Mouse (Mus musculus): ENCODE results near the gene Hoxd10.
A peak's percentile ranks its signal among the peaks of the same experiment; 100 is the strongest.

The Hoxd10 gene

GRCm38 (mm10) chr2:74730331-74730730, 38.6 kb downstream of the Hoxd10 start:
- no peak for DNase-seq (ENCODE audit: low read depth, low spot score)

GRCm38 (mm10) chr2:74731055-74731454, 39.3 kb downstream of the Hoxd10 start:
- no peak for DNase-seq (ENCODE audit: low read depth, low spot score)

GRCm38 (mm10) chr2:74731799-74732512, 40.2 kb downstream of the Hoxd10 start:
- no peak for DNase-seq (ENCODE audit: low read depth, low spot score)

DNA sequence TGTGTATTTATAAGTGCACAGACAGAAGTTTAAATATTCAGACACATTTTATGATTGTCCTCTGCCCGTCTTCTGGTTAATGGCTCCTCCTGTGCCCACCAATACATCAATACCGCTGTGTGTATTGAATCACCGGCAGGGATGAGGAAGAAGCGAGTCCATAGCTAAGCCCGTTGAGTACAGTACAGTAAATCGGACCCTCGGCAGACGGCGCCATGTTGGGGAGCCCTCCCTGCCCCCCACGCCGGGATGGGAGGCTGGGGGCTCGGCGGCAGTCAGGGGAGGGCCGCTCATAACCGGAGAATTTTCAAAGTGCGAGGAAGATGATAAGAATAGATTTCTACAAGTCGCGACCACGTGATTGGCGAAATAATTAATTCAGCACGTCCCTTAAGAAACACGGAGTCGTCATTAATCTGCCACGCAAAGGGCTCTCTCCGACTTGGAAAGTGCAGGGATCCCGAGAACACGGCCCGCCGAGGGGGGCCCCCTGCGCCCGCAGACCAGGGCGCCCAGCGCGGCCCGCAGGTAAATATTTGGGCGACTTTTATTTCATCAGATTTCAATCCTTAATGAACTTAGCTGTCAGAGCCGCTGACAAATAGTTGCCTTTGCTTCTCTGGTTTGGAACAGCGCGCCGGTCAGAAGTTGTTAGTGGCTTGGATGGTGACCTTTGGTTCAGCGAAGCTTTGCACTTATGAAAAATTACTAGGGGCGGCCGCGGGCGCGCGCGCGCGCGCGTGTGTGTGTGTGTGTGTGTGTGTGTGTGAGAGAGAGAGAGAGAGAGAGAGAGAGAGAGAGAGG, 41.0 kb downstream of the Hoxd10 start:
- DNase-seq (ENCODE audit: low read depth, low spot score): no peak

- DNase-seq (ENCODE audit: low read depth, low spot score): peak; percentile 87
These were observed 41.6 kb downstream of the Hoxd10 start for GRCm38 (mm10) chr2:74733317-74733661.

DNA sequence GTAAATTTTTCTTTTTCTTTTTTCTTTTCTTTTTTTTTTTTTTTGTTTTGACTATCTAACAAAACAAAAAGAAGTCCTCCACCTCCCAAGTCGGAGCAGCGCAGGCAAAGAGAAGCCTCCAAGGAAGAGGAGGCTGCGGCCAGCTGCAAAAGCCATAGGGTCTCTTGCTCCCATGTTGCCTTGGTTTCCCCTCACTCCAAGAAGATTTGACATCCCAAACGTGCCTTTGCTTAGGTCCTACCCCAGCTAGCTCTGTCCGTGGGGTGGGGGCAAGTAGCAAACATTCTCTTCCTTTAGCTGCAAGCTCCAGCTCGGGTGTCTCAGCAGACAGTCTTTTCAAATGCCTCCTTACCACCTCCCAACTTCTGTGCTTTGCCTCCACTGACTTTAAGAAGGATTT, 42.0 kb downstream of the Hoxd10 start:
- no peak for DNase-seq (ENCODE audit: low read depth, low spot score)

- DNase-seq (ENCODE audit: low read depth, low spot score): peak; percentile 91
These were observed 42.7 kb downstream of the Hoxd10 start for GRCm38 (mm10) chr2:74734451-74734850.

DNA sequence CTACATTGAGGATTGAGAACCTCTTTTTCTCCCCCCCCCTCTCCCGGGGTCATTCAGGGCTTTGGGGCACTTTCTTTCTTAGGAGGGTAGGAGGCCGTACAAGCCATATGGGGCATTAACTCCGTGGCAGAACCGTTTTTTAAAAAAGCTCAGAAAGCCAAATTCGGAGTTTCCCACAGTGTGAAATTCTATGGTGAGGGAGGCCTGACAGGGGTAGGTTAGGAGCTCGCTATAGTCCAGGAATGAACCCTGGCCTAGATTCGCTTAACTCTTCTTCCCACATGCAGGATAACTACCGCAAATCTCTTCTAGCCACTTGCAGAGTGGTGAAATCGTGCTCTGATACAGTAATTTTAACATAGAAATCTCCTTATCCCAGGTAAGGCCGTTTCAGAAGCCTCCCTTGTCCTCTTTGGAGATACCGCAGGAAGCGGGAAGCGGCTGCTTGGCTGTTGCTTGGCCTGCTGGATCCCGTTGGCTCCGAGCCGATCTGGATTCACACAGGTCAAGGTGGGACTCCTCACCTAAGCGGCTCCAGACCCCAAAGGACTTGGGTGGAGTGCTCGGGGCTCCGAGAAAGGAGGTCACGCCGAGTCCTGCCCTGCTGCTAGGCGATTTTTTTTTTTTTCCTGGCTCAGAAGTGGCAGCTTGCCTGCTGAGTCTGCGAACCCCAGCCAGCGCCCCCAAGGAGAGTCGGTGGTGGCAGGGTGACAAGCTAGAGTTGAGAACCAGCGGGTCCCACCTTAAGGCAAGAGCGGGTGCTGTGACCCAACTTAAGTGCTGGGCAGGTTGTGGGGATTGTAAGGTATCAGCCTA, 43.5 kb downstream of the Hoxd10 start:
- no peak for DNase-seq (ENCODE audit: low read depth, low spot score)

DNA sequence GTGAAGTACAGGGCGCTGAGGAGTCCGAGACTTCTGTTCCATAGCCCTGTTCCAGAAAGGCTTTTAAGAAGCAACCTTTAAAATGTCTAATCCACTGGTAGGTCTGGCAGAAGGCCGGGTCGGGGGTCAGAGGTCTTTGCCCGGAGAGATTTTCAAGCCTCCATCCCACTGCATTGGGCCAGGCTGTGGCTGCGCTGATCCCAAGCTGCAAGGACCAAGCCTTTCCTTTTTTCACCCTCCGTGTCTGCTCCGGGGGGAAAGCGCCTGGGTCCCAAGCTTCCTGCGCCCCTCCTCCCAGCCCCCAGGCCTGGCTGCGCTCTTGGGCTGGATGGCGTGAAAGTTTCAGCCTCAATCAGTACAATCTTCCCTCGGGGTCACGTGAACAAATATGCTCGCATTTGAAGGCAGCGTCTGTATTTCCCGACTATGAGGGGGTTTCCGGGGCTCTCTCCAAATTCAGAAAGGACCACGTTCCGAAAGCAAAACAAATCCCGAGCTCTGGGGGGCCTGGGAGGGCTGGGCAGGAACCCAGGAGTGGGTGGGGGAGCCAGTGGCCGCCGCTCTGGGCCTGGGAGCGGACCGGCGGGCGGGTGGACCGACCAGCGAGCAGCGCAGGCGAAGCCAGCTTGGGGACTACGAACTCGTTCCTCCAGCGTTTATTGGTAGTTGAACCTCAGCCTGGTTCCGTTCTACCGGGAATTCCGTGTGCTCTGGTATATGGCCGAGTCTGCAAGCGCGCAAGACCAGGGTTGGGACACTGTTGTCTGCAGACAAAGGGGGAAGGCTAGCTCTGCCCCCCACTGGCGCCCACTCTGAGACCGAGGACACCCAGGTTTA, 44.3 kb downstream of the Hoxd10 start:
- no peak for DNase-seq (ENCODE audit: low read depth, low spot score)

GRCm38 (mm10) chr2:74736688-74737577, 45.2 kb downstream of the Hoxd10 start:
- DNase-seq (ENCODE audit: low read depth, low spot score): no peak

GRCm38 (mm10) chr2:74737578-74738070, 45.9 kb downstream of the Hoxd10 start:
- no peak for DNase-seq (ENCODE audit: low read depth, low spot score)

- peak; percentile 84 for DNase-seq (ENCODE audit: low read depth, low spot score)
These were observed 47.1 kb downstream of the Hoxd10 start for GRCm38 (mm10) chr2:74738623-74739475.

DNA sequence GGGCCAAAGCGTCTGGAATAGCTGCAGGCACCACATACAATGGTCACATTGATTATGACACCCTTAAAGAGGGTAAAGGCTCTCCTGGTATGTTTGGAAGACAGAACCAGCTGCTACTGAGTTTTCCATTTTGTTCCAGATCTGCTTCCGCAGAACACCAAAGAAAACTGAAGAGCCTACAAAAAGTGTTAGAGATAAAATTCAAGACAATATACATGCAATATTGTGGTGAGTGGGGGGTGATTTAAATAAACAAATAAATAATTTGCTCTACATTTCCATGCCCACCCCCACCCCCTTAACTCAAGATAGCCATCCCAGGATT, 47.7 kb downstream of the Hoxd10 start:
- DNase-seq (ENCODE audit: low read depth, low spot score): no peak

GRCm38 (mm10) chr2:74739869-74740268, 48.1 kb downstream of the Hoxd10 start:
- DNase-seq (ENCODE audit: low read depth, low spot score): no peak

GRCm38 (mm10) chr2:74740311-74741091, 48.8 kb downstream of the Hoxd10 start:
- peak; percentile 87 for DNase-seq (ENCODE audit: low read depth, low spot score)

DNA sequence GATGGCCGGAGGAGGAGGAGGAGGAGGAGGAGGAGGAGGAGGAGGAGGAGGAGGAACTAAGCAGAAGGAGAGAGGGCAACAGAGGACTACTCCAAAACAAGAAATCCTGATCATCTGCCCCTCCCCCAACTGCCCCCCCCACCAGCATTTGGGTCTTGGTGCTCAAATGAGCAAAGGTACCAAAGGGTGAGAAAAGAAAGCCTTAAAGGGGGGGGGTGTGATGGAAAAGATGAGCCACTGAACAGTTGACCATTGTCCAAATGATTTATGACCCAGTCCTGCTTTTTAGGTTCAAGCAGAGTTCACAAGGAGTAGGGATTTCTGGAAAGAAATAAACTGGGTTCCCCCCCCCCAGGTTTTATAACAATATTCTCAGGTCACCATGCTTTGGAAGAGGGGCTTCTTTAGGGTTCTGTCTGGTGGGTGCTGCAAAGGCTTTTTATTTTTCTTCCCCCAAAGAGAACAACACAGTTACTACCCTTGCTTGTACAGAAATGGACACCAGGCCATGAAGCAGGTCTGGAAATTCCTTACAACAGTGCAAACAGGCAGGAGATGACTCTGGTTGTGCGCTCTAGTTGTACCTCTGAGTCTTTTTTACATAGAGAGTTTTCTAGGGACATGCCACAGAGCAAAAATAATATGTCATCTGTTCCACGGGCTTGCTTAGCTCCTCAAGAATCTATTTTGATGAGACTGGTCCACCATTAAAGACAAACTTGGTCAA, 49.7 kb downstream of the Hoxd10 start:
- no peak for DNase-seq (ENCODE audit: low read depth, low spot score)

- DNase-seq (ENCODE audit: low read depth, low spot score): no peak
These were observed 50.2 kb downstream of the Hoxd10 start for GRCm38 (mm10) chr2:74741979-74742277.

Data from mesoderm, embryonic 11.5 days (tissue).